Mouse (Mus musculus): ENCODE measurements around the gene Gimap4.

DNA sequence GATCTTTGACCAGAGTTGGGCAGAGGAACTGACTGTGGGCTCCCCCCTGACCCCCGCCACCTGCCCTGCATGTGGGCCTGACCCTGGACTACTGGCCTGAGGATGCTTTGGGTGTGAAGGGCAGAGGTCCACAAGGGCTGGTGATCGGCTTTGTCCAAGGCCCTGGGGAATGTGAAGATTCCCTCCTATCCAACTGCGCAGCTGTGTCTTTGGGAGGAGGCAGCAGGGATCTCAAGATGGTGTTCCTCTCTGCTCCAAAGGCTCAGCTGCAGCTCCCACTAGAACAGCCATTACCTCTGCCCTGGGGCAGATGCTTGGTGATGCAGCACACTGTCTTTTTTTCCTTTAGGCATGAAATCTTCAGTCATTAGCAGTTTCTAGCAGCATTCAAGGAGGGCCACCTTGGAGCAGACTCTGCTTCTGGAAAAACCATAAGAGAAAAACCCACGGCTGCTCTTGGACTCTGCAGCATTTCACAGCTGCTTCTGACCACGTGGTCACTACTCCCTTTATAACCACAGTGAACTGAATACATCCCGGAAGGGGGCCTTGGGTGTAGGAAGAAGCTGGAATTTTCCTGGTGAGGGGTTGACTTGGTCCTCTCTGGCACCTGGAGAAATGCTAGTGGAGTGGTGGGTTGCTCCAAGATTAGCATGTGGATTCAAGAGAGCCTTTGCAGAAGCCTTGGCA lies 46.4 kb upstream of the Gimap4 start:
- no peak for TF ChIP-seq POLR2A (IDR thresholded peaks at IDR 0.05; ENCODE audit: low read depth, low read length)
- TF ChIP-seq MXI1 (IDR thresholded peaks at IDR 0.05; ENCODE audit: low read depth, low read length), result no peak
- TF ChIP-seq USF2 (conservative IDR thresholded peaks at IDR 0.05; ENCODE audit: low read depth, low read length), result no peak
- no peak for TF ChIP-seq NELFE (IDR thresholded peaks at IDR 0.05; ENCODE audit: low read depth, low read length)
- TF ChIP-seq E2F4 (IDR thresholded peaks at IDR 0.05; ENCODE audit: insufficient replicate concordance, low read depth, low read length), result no peak
